Mouse (Mus musculus) stomach, embryonic 16.5 days (tissue): ENCODE results near the gene Rrh. TPM values are rescaled to one million over a fixed set of nuclear protein-coding genes. Genes with fewer than 3 reads are reported as not detected.

Experiments used
- ATAC-seq: fragments of 200-750 bp; cut with Nextera tagmentation; 2 replicates; pipeline ENCODE4 v1.8.0; 2017; ENCODE audit warnings: moderate number of reproducible peaks, moderate TSS enrichment; ENCODE audit not compliant: insufficient read depth, low FRiP score
- H3K27ac ChIP-seq: fragments of 300-500 bp; sonication (generic); 2 replicates; pipeline ENCODE4 v1.5.1; 2014; ENCODE audit warnings: low read length
- H3K27me3 ChIP-seq: fragments of 300-500 bp; sonication (generic); 2 replicates; pipeline ENCODE4 v1.6.1; 2014; ENCODE audit warnings: low read length, control low read depth, mixed read lengths; ENCODE audit not compliant: control insufficient read depth, insufficient read depth
- H3K36me3 ChIP-seq: fragments of 300-500 bp; sonication (generic); 2 replicates; pipeline ENCODE4 v1.6.1; 2014; ENCODE audit warnings: low read length; ENCODE audit not compliant: control insufficient read depth, insufficient read depth
- H3K4me1 ChIP-seq: fragments of 300-500 bp; sonication (generic); 2 replicates; pipeline ENCODE4 v1.6.1; 2014; ENCODE audit warnings: low read length, control low read depth, mixed read lengths; ENCODE audit not compliant: control insufficient read depth, insufficient read depth
- H3K4me2 ChIP-seq: fragments of 300-500 bp; sonication (generic); 2 replicates; pipeline ENCODE4 v1.6.1; 2014; ENCODE audit warnings: low read depth, low read length, mixed read lengths
- H3K4me3 ChIP-seq: fragments of 300-500 bp; sonication (generic); replicated peaks from 2 replicates; pipeline ENCODE4 v1.5.1; 2014; ENCODE audit warnings: mild to moderate bottlenecking, low read length
- H3K9ac ChIP-seq: fragments of 300-500 bp; sonication (generic); 2 replicates; pipeline ENCODE4 v1.6.1; 2014; ENCODE audit warnings: low read length
- H3K9me3 ChIP-seq: fragments of 300-500 bp; sonication (generic); replicated peaks from 2 replicates; pipeline ENCODE4 v1.6.1; 2016; ENCODE audit warnings: low read length, control low read depth; ENCODE audit not compliant: control insufficient read depth
- WGBS: fragments of 180-500 bp; shearing (Covaris S2); extraction: QIAGEN DNeasy Blood & Tissue Kit; methylation state at CpG from one replicate; pipeline ENCODE4 v1.1.7; 2014; 5-methylcytosine and 5-hydroxymethylcytosine counted together
- polyA plus RNA-seq: library from polyadenylated mRNA; unstranded; fragments of >200 nt; fragmentation: Nextera tagmentation; extraction: Ambion mirVana; gene quantifications from 2 replicates; pipeline ENCODE4 v1.2.1, GENCODE M21; 2015

Gene Rrh
- polyA plus RNA-seq, 1 experiment from 2014 or later: not detected

DNA sequence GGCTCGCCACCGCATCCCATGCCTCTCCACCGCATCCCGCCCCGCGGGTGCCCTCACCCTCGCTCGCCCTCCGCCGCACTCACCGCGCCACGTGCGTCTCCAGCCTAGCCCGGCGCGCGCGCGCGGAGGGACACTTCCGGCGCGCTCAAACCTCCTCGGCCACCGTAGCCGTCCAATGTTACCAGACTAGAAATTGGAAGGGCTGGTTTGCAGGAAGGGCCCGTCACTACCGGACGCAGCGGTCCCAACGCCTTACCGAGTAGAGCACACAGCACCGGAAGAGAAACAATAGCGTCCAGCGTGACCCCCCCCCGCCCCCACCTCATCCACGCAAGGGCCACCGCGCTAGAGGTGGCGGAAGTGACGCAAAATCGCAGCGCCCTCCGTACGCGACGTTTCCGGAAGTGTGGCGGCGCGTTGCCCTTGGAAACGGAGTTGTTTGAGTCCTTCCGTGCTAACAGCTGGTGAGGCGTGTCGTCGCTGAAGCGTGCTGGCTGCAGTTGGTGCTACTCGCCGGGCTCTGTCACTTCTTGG is 8.7 kb upstream of the Rrh start, which contains the start of gene Gar1:
TSS of gene Gar1 (minus strand) at position 362 of the 534 bp plus-strand sequence.
- under 1% methylated on average over 60 of the region's 60 CpGs for WGBS
- peak within 1 kb of the TSS; percentile 90 for H3K4me2 ChIP-seq
- H3K4me1 ChIP-seq: peaks cover 16% of the 10 kb centered on the region
- H3K9ac ChIP-seq: peak within 1 kb of the TSS; percentile 89
- H3K9me3 ChIP-seq: no peaks in the 10 kb centered on the region
- ATAC-seq: peak; percentile 88
- peak within 1 kb of the TSS; percentile 91 for H3K4me3 ChIP-seq
- H3K36me3 ChIP-seq: no peaks in the 10 kb centered on the region
- no peaks in the 10 kb centered on the region for H3K27me3 ChIP-seq
- H3K27ac ChIP-seq: peak within 1 kb of the TSS; percentile 85

DNA sequence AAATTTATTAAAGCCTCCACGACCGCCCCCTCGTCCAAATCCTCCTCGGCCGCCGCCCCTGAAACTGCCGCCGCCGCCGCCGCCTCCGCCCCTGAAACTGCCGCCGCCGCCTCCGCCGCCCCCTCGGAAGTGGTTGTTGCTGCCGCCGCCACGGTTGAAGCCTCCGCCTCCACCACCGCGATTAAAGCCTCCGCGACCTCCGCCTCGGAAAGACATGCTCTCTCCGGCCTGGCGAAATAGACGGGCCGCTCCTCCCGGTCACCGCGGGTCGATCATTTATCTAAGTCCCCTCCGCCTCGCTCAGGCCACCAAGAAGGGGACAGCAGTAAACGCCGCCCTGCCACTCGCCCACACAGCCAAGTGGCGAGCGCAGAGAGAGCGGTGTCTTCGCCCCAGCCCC is 8.2 kb upstream of the Rrh start:
- Histone ChIP-seq H3K4me2 (peak overlapping the region; percentile 72), H3K27me3 (no peaks in the 10 kb centered on the region), H3K4me3 (peak overlapping the region; percentile 91), H3K9me3 (no peaks in the 10 kb centered on the region), H3K36me3 (no peaks in the 10 kb centered on the region), H3K9ac (peak overlapping the region; percentile 89), H3K4me1 (peaks cover 16% of the 10 kb centered on the region), H3K27ac (peak overlapping the region; percentile 85)
- WGBS: under 1% methylated on average over 45 of the region's 45 CpGs
- ATAC-seq: no peak; the same call in 1 of the 2 replicates

GRCm38 (mm10) chr3:129827691-129828090 is 5.3 kb upstream of the Rrh start:
- no peaks in the 10 kb centered on the region for H3K9me3 ChIP-seq
- 85% methylated on average over 5 of the region's 5 CpGs for WGBS
- no peaks in the 10 kb centered on the region for H3K27me3 ChIP-seq
- peaks cover 5% of the 10 kb centered on the region; the same call in 1 of the 2 replicates for H3K36me3 ChIP-seq
- ATAC-seq: no peak
- H3K4me3 ChIP-seq: no peak overlapping the region
- no peak overlapping the region for H3K9ac ChIP-seq
- H3K4me1 ChIP-seq: peaks cover 16% of the 10 kb centered on the region
- H3K4me2 ChIP-seq: no peak overlapping the region
- no peak overlapping the region for H3K27ac ChIP-seq

GRCm38 (mm10) chr3:129826691-129827090 is 4.3 kb upstream of the Rrh start:
- Histone ChIP-seq H3K4me1 (peaks cover 16% of the 10 kb centered on the region), H3K27me3 (no peaks in the 10 kb centered on the region), H3K9me3 (no peaks in the 10 kb centered on the region), H3K4me2 (no peak overlapping the region), H3K36me3 (peaks cover 5% of the 10 kb centered on the region; the same call in 1 of the 2 replicates), H3K27ac (no peak overlapping the region), H3K4me3 (no peak overlapping the region), H3K9ac (no peak overlapping the region)
- WGBS: 87% methylated on average over 10 of the region's 10 CpGs
- no peak for ATAC-seq

- H3K9me3 ChIP-seq: no peaks in the 10 kb centered on the region
- 88% methylated on average over 10 of the region's 10 CpGs for WGBS
- no peak for ATAC-seq
Measured at GRCm38 (mm10) chr3:129824891-129825290, 2.5 kb upstream of the Rrh start.

GRCm38 (mm10) chr3:129824146-129824545 is 1.8 kb upstream of the Rrh start:
- 93% methylated on average over 4 of the region's 4 CpGs for WGBS
- no peak for ATAC-seq
- Histone ChIP-seq H3K36me3 (peaks cover 5% of the 10 kb centered on the region; the same call in 1 of the 2 replicates), H3K4me1 (peaks cover 6% of the 10 kb centered on the region; the same call in 1 of the 2 replicates), H3K27me3 (no peaks in the 10 kb centered on the region), H3K4me2 (no peak overlapping the region), H3K9ac (no peak overlapping the region), H3K9me3 (no peaks in the 10 kb centered on the region), H3K27ac (no peak overlapping the region), H3K4me3 (no peak overlapping the region)

More at GRCm38 (mm10) chr3:129824891-129825290, 2.5 kb upstream of the Rrh start:
- Histone ChIP-seq H3K4me1 (peaks cover 14% of the 10 kb centered on the region), H3K27me3 (no peaks in the 10 kb centered on the region), H3K36me3 (peaks cover 5% of the 10 kb centered on the region; the same call in 1 of the 2 replicates), H3K4me3 (no peak overlapping the region), H3K27ac (no peak overlapping the region), H3K4me2 (no peak overlapping the region), H3K9ac (no peak overlapping the region)

DNA sequence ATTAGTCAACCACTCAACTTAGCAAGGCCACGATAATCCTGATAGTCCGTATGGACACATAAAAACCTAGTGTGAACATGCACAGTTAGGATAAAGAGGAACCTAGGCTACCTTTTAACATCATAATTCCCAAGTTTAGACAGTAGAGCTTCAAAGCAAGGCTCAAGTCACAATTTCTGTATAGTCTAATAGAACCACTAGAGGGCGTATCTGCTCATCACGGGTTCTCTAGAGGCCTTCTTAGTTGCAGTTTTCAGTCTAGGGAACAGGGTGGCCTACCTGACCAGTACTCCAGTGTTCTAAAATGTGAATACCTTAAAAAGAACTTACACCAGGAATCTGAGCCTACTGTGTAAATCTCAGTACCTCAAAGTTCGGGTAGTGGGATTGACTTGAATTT is 906 bp upstream of the Rrh start:
- Histone ChIP-seq H3K36me3 (peaks cover 5% of the 10 kb centered on the region; the same call in 1 of the 2 replicates), H3K9ac (no peak overlapping the region), H3K4me1 (0 out of 2 replicates have a peak, but pooled peaks cover under 1% of the 10 kb centered on the region), H3K9me3 (no peaks in the 10 kb centered on the region), H3K4me3 (no peak overlapping the region), H3K27me3 (no peaks in the 10 kb centered on the region), H3K27ac (no peak overlapping the region), H3K4me2 (no peak overlapping the region)
- no peak for ATAC-seq
- WGBS: 54% methylated on average over 5 of the region's 5 CpGs

DNA sequence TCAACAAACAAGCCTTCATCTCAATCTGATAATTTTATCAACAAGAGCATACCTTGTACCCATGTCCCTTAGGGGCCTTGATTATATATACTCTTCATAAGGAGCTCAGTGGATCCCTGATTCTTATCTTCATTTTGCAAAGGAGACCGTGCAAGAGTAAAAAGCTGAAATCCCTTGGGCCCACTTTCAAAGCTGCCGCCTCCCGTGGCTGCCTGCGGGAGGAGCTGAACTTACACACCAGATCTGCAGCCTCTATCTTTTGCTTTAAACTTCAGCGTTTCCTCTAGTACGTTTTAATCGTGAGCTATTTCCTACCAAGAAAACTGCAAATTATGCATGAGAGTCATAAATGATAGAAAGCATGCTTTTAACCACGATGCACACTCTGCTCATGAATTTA is 651 bp downstream of the Rrh start:
- 77% methylated on average over 8 of the region's 8 CpGs for WGBS
- peaks cover 5% of the 10 kb centered on the region; the same call in 1 of the 2 replicates for H3K36me3 ChIP-seq
- no peak overlapping the region for H3K4me3 ChIP-seq
- ATAC-seq: no peak
- H3K4me1 ChIP-seq: no peaks in the 10 kb centered on the region
- no peak overlapping the region for H3K27ac ChIP-seq
- H3K27me3 ChIP-seq: no peaks in the 10 kb centered on the region
- no peak overlapping the region for H3K9ac ChIP-seq
- no peaks in the 10 kb centered on the region for H3K9me3 ChIP-seq
- no peak overlapping the region for H3K4me2 ChIP-seq

GRCm38 (mm10) chr3:129820847-129821246 is 1.5 kb downstream of the Rrh start:
- Histone ChIP-seq H3K36me3 (peaks cover 5% of the 10 kb centered on the region; the same call in 1 of the 2 replicates), H3K27me3 (no peaks in the 10 kb centered on the region), H3K4me2 (no peak overlapping the region), H3K4me3 (no peak overlapping the region), H3K4me1 (no peaks in the 10 kb centered on the region), H3K9ac (no peak overlapping the region), H3K27ac (no peak overlapping the region), H3K9me3 (no peaks in the 10 kb centered on the region)
- no peak for ATAC-seq
- WGBS: 77% methylated on average over 9 of the region's 9 CpGs
